Mouse (Mus musculus) G1E (cell line): Measurements from ENCODE around the gene Gpx3. TPM values are rescaled to one million over a fixed set of nuclear protein-coding genes. Genes with fewer than 3 reads are reported as not detected.

Experiments used
- ATAC-seq: 2 replicates; pipeline ENCODE4 v1.8.0; 2016; ENCODE audit warnings: mild to moderate bottlenecking; ENCODE audit not compliant: insufficient number of reproducible peaks, poor library complexity, low FRiP score, severe bottlenecking; ENCODE audit errors: extremely low read depth
- DNase-seq: peaks from one replicate; pipeline ENCODE4 v3.0.0; 2012; ENCODE audit warnings: low spot score
- H3K27me3 ChIP-seq: 2 replicates; pipeline ENCODE4 v1.6.1; 2012; ENCODE audit warnings: mild to moderate bottlenecking, low read length, inconsistent platforms; ENCODE audit not compliant: insufficient read depth
- H3K36me3 ChIP-seq: replicated peaks from 2 replicates; pipeline ENCODE3; 2012; ENCODE audit warnings: mild to moderate bottlenecking, inconsistent platforms
- H3K4me1 ChIP-seq: 2 replicates; pipeline ENCODE4 v1.6.1; 2012; ENCODE audit warnings: low read depth, low read length, inconsistent platforms, mixed read lengths; ENCODE audit not compliant: insufficient read depth
- H3K4me3 ChIP-seq: 2 replicates; pipeline ENCODE4 v1.5.1; 2012; ENCODE audit warnings: low read depth, mild to moderate bottlenecking, inconsistent platforms, low read length, moderate library complexity, mixed read lengths
- H3K9me3 ChIP-seq: replicated peaks from 2 replicates; pipeline ENCODE4 v1.6.1; 2012; ENCODE audit warnings: inconsistent platforms
- CTCF ChIP-seq: IDR thresholded peaks from 2 replicates; pipeline ENCODE4 v1.5.1; 2012; ENCODE audit warnings: low read depth, low read length, inconsistent platforms, mixed read lengths
- GATA1 ChIP-seq: IDR thresholded peaks from 2 replicates; pipeline ENCODE4 v1.6.1; 2012; ENCODE audit warnings: borderline replicate concordance, low read length, inconsistent platforms, mixed read lengths
- GATA2 ChIP-seq: IDR thresholded peaks from 2 replicates; pipeline ENCODE4 v1.6.1; 2012; ENCODE audit warnings: low read depth, low read length, inconsistent platforms, borderline replicate concordance
- POLR2AphosphoS5 ChIP-seq: IDR thresholded peaks from 2 replicates; pipeline ENCODE4 v1.6.1; 2012; ENCODE audit warnings: low read depth, low read length, inconsistent platforms; ENCODE audit not compliant: insufficient replicate concordance
- TAL1 ChIP-seq: conservative IDR thresholded peaks from 2 replicates; pipeline ENCODE4 v1.6.1; 2012; ENCODE audit warnings: low read depth, low read length, inconsistent platforms, mixed read lengths
- polyA plus RNA-seq: library from polyadenylated mRNA; stranded (reverse); fragments of >175 nt; gene quantifications from 2 replicates; pipeline ENCODE4 v1.2.3, GENCODE M21; 2012
- total RNA-seq, 2 experiments: library from RNA; stranded (forward) in 1 of 2; stranded (reverse) in 1 of 2; fragments of 200-1000 nt in 1 of 2; fragments of >200 nt in 1 of 2; fragmentation: Nextera tagmentation in 1 of 2; gene quantifications; 2 replicates each; pipeline ENCODE4 v1.2.3; 2014 to 2017

The Gpx3 gene
- total and polyA plus RNA-seq, 3 experiments, result not detected

- TF ChIP-seq GATA1 (no peak), GATA2 (no peak), CTCF (no peak), TAL1 (no peak), POLR2AphosphoS5 (no peak)
- ATAC-seq (no peak), DNase-seq (no peak)
- Histone ChIP-seq H3K4me1 (no peaks in the 10 kb centered on the region; the same call in 1 of the 2 replicates), H3K27me3 (peaks cover 7% of the 10 kb centered on the region; the same call in 1 of the 2 replicates), H3K4me3 (no peak overlapping the region), H3K9me3 (no peaks in the 10 kb centered on the region), H3K36me3 (peaks cover 11% of the 10 kb centered on the region)
Measured at GRCm38 (mm10) chr11:54905086-54905485, 2.8 kb downstream of the Gpx3 start.

DNA sequence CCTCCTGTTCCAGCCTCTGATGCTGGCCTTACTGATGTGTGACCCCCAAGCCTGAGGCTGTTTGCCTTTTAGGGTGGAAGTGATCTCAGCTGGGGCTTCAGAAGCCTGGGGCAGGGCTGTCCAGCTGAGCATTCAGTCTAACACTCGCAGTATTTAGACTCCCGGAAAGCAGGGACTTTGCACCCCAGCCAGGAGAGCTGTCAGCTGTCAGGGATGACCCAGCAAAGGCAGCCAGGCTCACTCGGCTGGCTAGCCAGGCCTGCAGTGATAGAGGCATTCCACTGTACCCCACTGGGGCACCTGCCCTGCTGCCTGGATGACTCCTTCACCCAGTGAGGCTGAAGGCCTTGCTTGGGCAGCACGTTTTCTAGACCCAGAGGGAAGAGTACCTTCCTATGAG lies 3.7 kb downstream of the Gpx3 start:
- ATAC-seq (no peak), DNase-seq (no peak)
- H3K9me3 ChIP-seq, result no peaks in the 10 kb centered on the region
- no peak overlapping the region for H3K4me3 ChIP-seq
- TF ChIP-seq GATA1 (no peak), POLR2AphosphoS5 (no peak), GATA2 (no peak), CTCF (no peak), TAL1 (no peak)
- H3K36me3 ChIP-seq, result peaks cover 19% of the 10 kb centered on the region
- H3K27me3 ChIP-seq, result peaks cover 7% of the 10 kb centered on the region; the same call in 1 of the 2 replicates
- H3K4me1 ChIP-seq, result no peaks in the 10 kb centered on the region; the same call in 1 of the 2 replicates

- peaks cover 24% of the 10 kb centered on the region for H3K36me3 ChIP-seq
- peaks cover 7% of the 10 kb centered on the region; the same call in 1 of the 2 replicates for H3K27me3 ChIP-seq
- H3K4me1 ChIP-seq, result no peaks in the 10 kb centered on the region; the same call in 1 of the 2 replicates
- H3K9me3 ChIP-seq, result no peaks in the 10 kb centered on the region
- TF ChIP-seq GATA1 (no peak), GATA2 (no peak), TAL1 (no peak), POLR2AphosphoS5 (no peak), CTCF (no peak)
- no peak overlapping the region for H3K4me3 ChIP-seq
- DNase-seq (no peak), ATAC-seq (no peak)
Measured at GRCm38 (mm10) chr11:54906466-54906865, 4.2 kb downstream of the Gpx3 start.

- H3K4me3 ChIP-seq, result no peak overlapping the region
- ATAC-seq (no peak), DNase-seq (no peak)
- H3K27me3 ChIP-seq, result peaks cover 7% of the 10 kb centered on the region; the same call in 1 of the 2 replicates
- no peak for TF ChIP-seq CTCF
- no peak for TF ChIP-seq TAL1
- no peak for TF ChIP-seq GATA2
- TF ChIP-seq POLR2AphosphoS5, result no peak
- H3K4me1 ChIP-seq, result no peaks in the 10 kb centered on the region; the same call in 1 of the 2 replicates
- H3K36me3 ChIP-seq, result peaks cover 31% of the 10 kb centered on the region
- H3K9me3 ChIP-seq, result no peaks in the 10 kb centered on the region
Measured at GRCm38 (mm10) chr11:54907259-54907658, 5.0 kb downstream of the Gpx3 start.

GRCm38 (mm10) chr11:54909273-54909672 lies 7.0 kb downstream of the Gpx3 start:
- peaks cover 49% of the 10 kb centered on the region for H3K36me3 ChIP-seq
- ATAC-seq, result no peak
- H3K9me3 ChIP-seq, result no peaks in the 10 kb centered on the region
- DNase-seq, result no peak
- no peaks in the 10 kb centered on the region for H3K4me1 ChIP-seq
- TF ChIP-seq POLR2AphosphoS5 (no peak), GATA2 (no peak), TAL1 (no peak), CTCF (no peak), GATA1 (no peak)
- H3K4me3 ChIP-seq, result no peak overlapping the region
- H3K27me3 ChIP-seq, result peaks cover 3% of the 10 kb centered on the region; the same call in 1 of the 2 replicates

GRCm38 (mm10) chr11:54910081-54910665 lies 7.9 kb downstream of the Gpx3 start:
- H3K9me3 ChIP-seq, result no peaks in the 10 kb centered on the region
- H3K4me1 ChIP-seq, result no peaks in the 10 kb centered on the region
- TF ChIP-seq CTCF (no peak), POLR2AphosphoS5 (no peak), GATA2 (no peak), GATA1 (no peak), TAL1 (no peak)
- H3K27me3 ChIP-seq, result peaks cover 3% of the 10 kb centered on the region; the same call in 1 of the 2 replicates
- no peak overlapping the region for H3K4me3 ChIP-seq
- peaks cover 58% of the 10 kb centered on the region for H3K36me3 ChIP-seq
- no peak for ATAC-seq
- DNase-seq, result no peak

- no peak for DNase-seq
- no peak for ATAC-seq
- TF ChIP-seq GATA1 (no peak), GATA2 (no peak), POLR2AphosphoS5 (no peak), TAL1 (no peak), CTCF (no peak)
Measured at GRCm38 (mm10) chr11:54911201-54911600, 8.9 kb downstream of the Gpx3 start.

More at GRCm38 (mm10) chr11:54911201-54911600, 8.9 kb downstream of the Gpx3 start:
- Histone ChIP-seq H3K4me1 (no peaks in the 10 kb centered on the region), H3K9me3 (no peaks in the 10 kb centered on the region), H3K36me3 (peaks cover 66% of the 10 kb centered on the region), H3K4me3 (no peak overlapping the region), H3K27me3 (no peaks in the 10 kb centered on the region)
